Mouse (Mus musculus) stomach, postnatal 0 days (tissue): ENCODE results near the gene Cish. TPM values are rescaled to one million over a fixed set of nuclear protein-coding genes. Genes with fewer than 3 reads are reported as not detected.

ENCODE experiments used
- ATAC-seq: fragments of 200-750 bp; cut with Nextera tagmentation; 2 replicates; pipeline ENCODE4 v1.8.0; 2017; ENCODE audit not compliant: low FRiP score, low TSS enrichment
- DNase-seq: peaks from one replicate; pipeline ENCODE4 v3.0.0-alpha.2; 2016; ENCODE audit warnings: low spot score
- H3K27ac ChIP-seq: fragments of 300-500 bp; sonication (generic); replicated peaks from 2 replicates; pipeline ENCODE4 v1.5.1; 2014; ENCODE audit warnings: mild to moderate bottlenecking, control low read depth
- H3K27me3 ChIP-seq: fragments of 300-500 bp; sonication (generic); 2 replicates; pipeline ENCODE4 v1.6.1; 2014; ENCODE audit warnings: low read length; ENCODE audit not compliant: control insufficient read depth, insufficient read depth
- H3K36me3 ChIP-seq: fragments of 300-500 bp; sonication (generic); 2 replicates; pipeline ENCODE4 v1.6.1; 2014; ENCODE audit warnings: low read length, mixed read lengths; ENCODE audit not compliant: control insufficient read depth, insufficient read depth
- H3K4me1 ChIP-seq: fragments of 300-500 bp; sonication (generic); replicated peaks from 2 replicates; pipeline ENCODE4 v1.6.1; 2014; ENCODE audit warnings: antibody characterized with exemption; ENCODE audit not compliant: control insufficient read depth, insufficient read depth
- H3K4me2 ChIP-seq: fragments of 300-500 bp; sonication (generic); replicated peaks from 2 replicates; pipeline ENCODE4 v1.6.1; 2014; ENCODE audit warnings: low read depth, mild to moderate bottlenecking, control low read depth, moderate library complexity
- H3K4me3 ChIP-seq: fragments of 300-500 bp; sonication (generic); 2 replicates; pipeline ENCODE4 v1.5.1; 2014; ENCODE audit warnings: low read depth, low read length, control low read depth
- H3K9ac ChIP-seq: fragments of 300-500 bp; sonication (generic); 2 replicates; pipeline ENCODE4 v1.6.1; 2014; ENCODE audit warnings: mild to moderate bottlenecking, low read length, control low read depth, mixed read lengths
- H3K9me3 ChIP-seq: fragments of 300-500 bp; sonication (generic); 2 replicates; pipeline ENCODE4 v1.6.1; 2016; ENCODE audit warnings: low read length; ENCODE audit not compliant: control insufficient read depth
- CTCF ChIP-seq: IDR thresholded peaks from 2 replicates; pipeline ENCODE4 v1.5.1; 2016; ENCODE audit warnings: antibody characterized with exemption, low read depth, mild to moderate bottlenecking, moderate library complexity
- EP300 ChIP-seq: optimal IDR thresholded peaks from 2 replicates; pipeline ENCODE3; 2016; ENCODE audit warnings: antibody characterized with exemption
- WGBS: fragments of 180-500 bp; shearing (Covaris S2); extraction: QIAGEN DNeasy Blood & Tissue Kit; methylation state at CpG from one replicate; pipeline ENCODE4 v1.1.7; 2014; 5-methylcytosine and 5-hydroxymethylcytosine counted together
- polyA plus RNA-seq: library from polyadenylated mRNA; unstranded; fragments of >200 nt; fragmentation: Nextera tagmentation; extraction: Ambion mirVana; gene quantifications from 2 replicates; pipeline ENCODE4 v1.2.1, GENCODE M21; 2015

The Cish gene
- polyA plus RNA-seq, 1 experiment from 2014 or later, result 30.8 TPM

DNA sequence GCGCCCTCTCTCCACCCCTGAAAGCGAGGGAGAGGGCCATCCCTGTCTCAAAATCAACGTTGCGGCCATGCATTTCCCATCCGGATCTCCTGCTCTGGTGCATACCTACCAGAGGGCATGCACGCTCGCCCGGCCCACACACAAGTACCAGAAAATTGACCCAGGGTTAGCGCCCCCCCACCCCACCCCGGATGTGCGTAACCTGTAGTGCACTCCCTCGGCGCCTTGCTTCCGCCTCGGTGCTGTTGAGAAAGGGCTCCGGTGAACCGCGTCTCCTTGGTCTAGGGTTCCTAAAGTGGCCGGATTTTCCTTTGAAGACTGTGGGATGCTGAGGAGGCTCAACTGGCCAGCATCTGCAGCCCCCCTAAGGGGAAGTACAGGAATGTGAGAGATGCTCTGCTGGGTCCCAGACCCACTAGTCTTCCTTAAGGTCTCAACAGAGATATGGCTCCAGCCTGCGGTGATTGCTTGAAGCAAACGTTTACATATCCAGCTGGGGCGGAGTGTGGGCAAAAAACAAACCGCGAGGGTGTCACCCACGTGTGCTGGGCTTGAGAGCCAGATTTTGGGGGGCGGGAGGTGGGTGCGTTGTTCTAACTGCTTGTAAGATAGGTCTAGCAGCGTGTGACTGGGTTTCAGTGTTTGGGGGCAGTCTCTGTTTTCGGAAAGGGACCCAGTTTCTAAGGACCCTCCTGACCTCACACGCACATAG, 42.5 kb downstream of the Cish start, which contains the start of gene Hemk1:
TSS of gene Hemk1 (minus strand) at position 179 of the 712 bp plus-strand sequence.
- ATAC-seq (peak; percentile 86), DNase-seq (peak; percentile 87)
- 3% methylated on average over 30 of the region's 30 CpGs for WGBS
- H3K27me3 ChIP-seq, result no peaks in the 10 kb centered on the region
- H3K27ac ChIP-seq, result peak within 1 kb of the TSS; percentile 69
- H3K4me1 ChIP-seq, result 0 out of 2 replicates have a peak, but pooled peaks cover 2% of the 10 kb centered on the region
- no peaks in the 10 kb centered on the region for H3K36me3 ChIP-seq
- H3K9ac ChIP-seq, result peak within 1 kb of the TSS; percentile 70
- no peaks in the 10 kb centered on the region for H3K9me3 ChIP-seq
- peak; percentile 34 for TF ChIP-seq EP300
- TF ChIP-seq CTCF, result peak; percentile 37; the same call in 1 of the 2 replicates
- peak within 1 kb of the TSS; percentile 59 for H3K4me3 ChIP-seq
- peak within 1 kb of the TSS; percentile 83 for H3K4me2 ChIP-seq

DNA sequence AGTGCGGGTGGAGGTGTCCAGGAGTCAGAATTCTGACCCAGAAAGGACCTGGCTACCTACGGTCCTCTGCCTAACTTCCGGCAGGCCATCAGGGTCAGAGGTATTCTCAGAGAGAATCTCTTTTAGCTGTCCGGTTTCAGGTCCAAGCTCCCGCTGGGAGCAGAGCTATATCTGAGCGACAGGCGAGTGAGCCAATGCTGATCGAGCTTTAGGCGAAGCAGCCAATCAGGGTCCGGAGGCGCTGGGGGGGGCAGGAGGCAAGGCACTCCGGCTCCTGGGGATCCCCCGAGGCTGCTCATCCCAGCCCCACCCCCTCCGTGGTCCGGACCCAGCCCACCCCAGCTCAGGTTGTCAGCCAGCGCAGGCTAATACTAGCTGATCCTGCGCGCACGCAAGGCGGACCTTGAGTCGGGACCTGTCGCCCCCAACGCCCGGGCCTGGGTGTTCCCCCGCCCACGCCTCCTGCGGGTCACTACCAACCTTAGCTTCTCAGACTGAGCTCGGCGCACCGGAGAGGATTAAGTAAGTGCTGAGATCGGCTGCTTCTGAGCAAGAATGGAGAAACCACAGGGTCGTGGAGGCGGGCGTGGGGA, 44.5 kb downstream of the Cish start, which contains the start of gene 6430571L13Rik:
TSS of gene 6430571L13Rik (plus strand) at position 336 of the 593 bp plus-strand sequence.
- ATAC-seq (peak; percentile 90), DNase-seq (peak; percentile 91)
- 0 out of 2 replicates have a peak, but pooled peaks cover 2% of the 10 kb centered on the region for H3K4me1 ChIP-seq
- no peaks in the 10 kb centered on the region for H3K9me3 ChIP-seq
- H3K4me2 ChIP-seq, result peak within 1 kb of the TSS; percentile 97
- TF ChIP-seq CTCF, result peak; percentile 26; the same call in 1 of the 2 replicates
- TF ChIP-seq EP300, result peak; percentile 91
- under 1% methylated on average over 33 of the region's 34 CpGs for WGBS
- no peaks in the 10 kb centered on the region for H3K36me3 ChIP-seq
- H3K27me3 ChIP-seq, result no peaks in the 10 kb centered on the region
- no peak within 1 kb of the TSS for H3K27ac ChIP-seq
- H3K4me3 ChIP-seq, result peak within 1 kb of the TSS; percentile 60
- H3K9ac ChIP-seq, result peak within 1 kb of the TSS; percentile 63

DNA sequence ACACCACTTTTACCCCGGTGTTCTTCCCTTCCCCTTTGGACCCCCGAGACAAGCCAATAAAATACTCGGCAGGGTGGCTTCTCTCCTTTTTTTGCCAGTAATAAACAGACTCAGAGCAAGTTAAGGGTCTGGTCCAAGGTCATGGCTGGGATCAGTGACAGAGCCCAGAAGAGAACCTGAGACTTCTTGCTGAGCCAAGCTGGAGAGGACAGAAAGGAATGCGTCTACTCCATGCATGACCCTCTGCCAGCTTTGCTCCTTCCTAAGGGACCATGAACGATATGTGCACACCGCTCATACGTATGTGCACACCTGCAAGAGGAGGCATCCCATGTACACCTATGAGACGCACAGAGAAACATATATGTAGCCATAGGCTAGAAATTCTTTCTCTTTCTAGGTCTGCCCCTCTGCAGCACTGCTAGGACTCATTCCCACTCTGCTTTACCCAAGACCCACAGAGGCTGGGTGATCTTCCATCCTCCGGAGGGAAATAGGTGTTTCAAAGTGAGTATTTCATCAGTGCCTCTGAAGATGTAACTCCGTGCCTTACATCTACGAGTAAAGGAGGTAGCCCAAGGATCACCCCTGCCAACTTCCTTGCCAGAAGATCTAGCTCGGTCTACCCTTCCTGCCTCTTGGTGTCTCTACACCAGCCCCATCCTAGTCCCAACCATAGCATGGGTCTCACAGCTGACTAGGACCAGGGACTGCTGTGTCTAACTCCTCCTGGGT, 45.3 kb downstream of the Cish start:
- Histone ChIP-seq H3K4me2 (peak overlapping the region; percentile 97), H3K4me1 (0 out of 2 replicates have a peak, but pooled peaks cover 2% of the 10 kb centered on the region), H3K9me3 (no peaks in the 10 kb centered on the region), H3K36me3 (no peaks in the 10 kb centered on the region), H3K4me3 (peak overlapping the region; percentile 60), H3K27me3 (no peaks in the 10 kb centered on the region), H3K9ac (peak overlapping the region; percentile 63), H3K27ac (no peak overlapping the region)
- no peak for TF ChIP-seq CTCF
- TF ChIP-seq EP300, result no peak
- WGBS, result 50% methylated on average over 12 of the region's 12 CpGs
- no peak for ATAC-seq
- DNase-seq, result no peak

- Histone ChIP-seq H3K27ac (no peak overlapping the region), H3K36me3 (no peaks in the 10 kb centered on the region), H3K4me1 (0 out of 2 replicates have a peak, but pooled peaks cover 2% of the 10 kb centered on the region), H3K27me3 (no peaks in the 10 kb centered on the region), H3K4me2 (no peak overlapping the region), H3K9me3 (no peaks in the 10 kb centered on the region), H3K4me3 (no peak overlapping the region), H3K9ac (no peak overlapping the region)
- WGBS, result 90% methylated on average over 11 of the region's 11 CpGs
- ATAC-seq, result no peak
- TF ChIP-seq CTCF (no peak), EP300 (no peak)
- no peak for DNase-seq
Measured at GRCm38 (mm10) chr9:107342201-107342709, 46.4 kb downstream of the Cish start.

DNA sequence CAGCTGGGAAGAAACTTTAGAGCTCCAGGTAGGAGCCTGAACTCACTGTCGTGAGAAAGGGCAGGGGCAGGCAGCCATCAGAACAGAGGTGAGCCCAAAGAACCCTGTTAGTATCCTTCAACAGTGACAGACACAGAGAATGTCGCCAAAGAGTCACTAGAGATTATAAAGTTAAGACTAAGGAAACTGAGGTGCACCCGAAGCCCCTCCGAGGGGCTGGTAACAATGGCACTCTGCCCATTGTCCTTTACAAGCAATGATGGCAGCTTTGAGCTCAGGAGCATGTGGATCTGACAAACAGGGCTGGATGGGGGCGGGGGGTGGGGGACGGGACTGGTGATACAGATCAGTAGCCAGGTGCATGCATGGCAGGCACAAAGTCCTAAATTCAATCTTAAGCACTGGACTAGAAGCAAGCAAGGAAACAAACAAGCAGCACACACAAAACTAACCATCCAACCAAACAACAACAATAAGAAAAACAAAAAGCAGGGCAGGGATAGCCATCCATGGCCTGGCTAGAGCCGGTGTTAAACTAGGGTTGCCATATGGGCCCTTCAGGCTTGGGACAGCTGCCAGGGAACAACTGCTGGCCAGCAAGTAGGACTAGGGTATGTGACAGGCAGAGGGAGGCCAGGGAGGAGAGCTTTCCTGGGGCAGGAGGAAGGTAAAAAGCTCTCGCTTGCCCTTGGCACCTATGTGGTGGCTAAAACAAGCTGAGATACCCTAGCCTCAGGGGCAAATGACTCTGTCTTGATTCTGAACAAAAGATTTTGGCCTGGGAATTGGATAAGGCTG, 47.5 kb downstream of the Cish start:
- no peaks in the 10 kb centered on the region for H3K36me3 ChIP-seq
- no peak overlapping the region for H3K9ac ChIP-seq
- H3K4me2 ChIP-seq, result no peak overlapping the region
- H3K27me3 ChIP-seq, result no peaks in the 10 kb centered on the region
- no peak for DNase-seq
- H3K4me3 ChIP-seq, result no peak overlapping the region
- no peak for TF ChIP-seq EP300
- TF ChIP-seq CTCF, result no peak
- no peak for ATAC-seq
- 0 out of 2 replicates have a peak, but pooled peaks cover 2% of the 10 kb centered on the region for H3K4me1 ChIP-seq
- no peaks in the 10 kb centered on the region for H3K9me3 ChIP-seq
- H3K27ac ChIP-seq, result no peak overlapping the region
- 64% methylated on average over 8 of the region's 8 CpGs for WGBS
